Mouse (Mus musculus) left cerebral cortex, postnatal 36 days (tissue): ENCODE results near the gene Heatr5a. TPM values are rescaled to one million over a fixed set of nuclear protein-coding genes. Genes with fewer than 3 reads are reported as not detected.

Source experiments
- DNase-seq, 2 experiments: peaks; one replicate each; pipeline ENCODE4 v3.0.0; 2021 to 2022; ENCODE audit warnings: low spot score in 2 of 2, mixed read lengths in 1 of 2
- intact Hi-C: fragments of 180-260 bp; cut with DNase I; formaldehyde crosslinking; loops from one replicate; pipeline ENCODE4 v1.15.1; 2025
- total RNA-seq, 2 experiments: library from RNA; stranded (reverse); gene quantifications; 2 replicates each; pipeline ENCODE4 v1.2.3; 2021

Gene Heatr5a
- total RNA-seq = 1 to 10 TPM; 5.5 to 8.4 TPM

- intact Hi-C loops = no loop called here
- DNase-seq = peak; percentile 86 to 89
Measured at GRCm38 (mm10) chr12:51971070-51971664, at the start of gene Heatr5a. Heatr5a (minus strand) TSS chr12:51971321.

GRCm38 (mm10) chr12:52014494-52015029, 43.4 kb upstream of the Heatr5a start:
- intact Hi-C loops = loop anchor here (10.0 kb wide), 1 partner anchor 880 kb away; no protein-coding TSS in a partner anchor
- DNase-seq = no peak

- intact Hi-C loops = loop anchor here (10.0 kb wide), 1 partner anchor 881 kb away; no protein-coding TSS in a partner anchor
- DNase-seq = no peak
Measured at GRCm38 (mm10) chr12:52014044-52014443, 42.9 kb upstream of the Heatr5a start.

GRCm38 (mm10) chr12:52013274-52013673, 42.2 kb upstream of the Heatr5a start:
- intact Hi-C loops = loop anchor here (10.0 kb wide), 1 partner anchor 882 kb away; no protein-coding TSS in a partner anchor
- no peak for DNase-seq

- intact Hi-C loops = loop anchor here (10.0 kb wide), 1 partner anchor 883 kb away; no protein-coding TSS in a partner anchor
- DNase-seq = no peak
Measured at GRCm38 (mm10) chr12:52012159-52012558, 41.0 kb upstream of the Heatr5a start.

- no peak for DNase-seq
- intact Hi-C loops = loop anchor here (2.0 to 10.0 kb wide), 2 partner anchors 628 to 884 kb away; no protein-coding TSS in a partner anchor
Measured at GRCm38 (mm10) chr12:52010630-52010961, 39.5 kb upstream of the Heatr5a start.

GRCm38 (mm10) chr12:52009928-52010629, 39.0 kb upstream of the Heatr5a start:
- intact Hi-C loops = loop anchor here (2.0 to 10.0 kb wide), 2 partner anchors 629 to 885 kb away; no protein-coding TSS in a partner anchor
- DNase-seq = no peak

GRCm38 (mm10) chr12:52006633-52006994, 35.5 kb upstream of the Heatr5a start:
- intact Hi-C loops = no loop called here
- DNase-seq = no peak

- intact Hi-C loops = no loop called here
Measured at GRCm38 (mm10) chr12:52005877-52006632, 34.9 kb upstream of the Heatr5a start, which contains the start of gene Dtd2. Dtd2 (minus strand) TSS chr12:52006501.

GRCm38 (mm10) chr12:52002746-52003145, 31.6 kb upstream of the Heatr5a start:
- intact Hi-C loops = loop anchor here (5.0 kb wide), 1 partner anchor 55 kb away; no protein-coding TSS in a partner anchor

More at GRCm38 (mm10) chr12:52005877-52006632, 34.9 kb upstream of the Heatr5a start, which contains the start of gene Dtd2:
- peak; percentile 92 for DNase-seq

GRCm38 (mm10) chr12:52001544-52001943, 30.4 kb upstream of the Heatr5a start:
- DNase-seq = peak in 1 of 2 experiments; percentile 48
- intact Hi-C loops = loop anchor here (5.0 kb wide), 1 partner anchor 54 kb away; no protein-coding TSS in a partner anchor

More at GRCm38 (mm10) chr12:52002746-52003145, 31.6 kb upstream of the Heatr5a start:
- DNase-seq = no peak

- intact Hi-C loops = no loop called here
Measured at GRCm38 (mm10) chr12:51998366-51998932, 27.3 kb upstream of the Heatr5a start.

GRCm38 (mm10) chr12:51995738-51996536, 24.8 kb upstream of the Heatr5a start:
- intact Hi-C loops = no loop called here
- no peak for DNase-seq

More at GRCm38 (mm10) chr12:51998366-51998932, 27.3 kb upstream of the Heatr5a start:
- DNase-seq = no peak

- no peak for DNase-seq
- intact Hi-C loops = no loop called here
Measured at GRCm38 (mm10) chr12:51990629-51991028, 19.5 kb upstream of the Heatr5a start.

GRCm38 (mm10) chr12:51988536-51988935, 17.4 kb upstream of the Heatr5a start:
- intact Hi-C loops = no loop called here
- DNase-seq = no peak

- intact Hi-C loops = no loop called here
- no peak for DNase-seq
Measured at GRCm38 (mm10) chr12:51985826-51986225, 14.7 kb upstream of the Heatr5a start.

- intact Hi-C loops = no loop called here
Measured at GRCm38 (mm10) chr12:51985163-51985748, 14.1 kb upstream of the Heatr5a start.

GRCm38 (mm10) chr12:51983625-51984024, 12.5 kb upstream of the Heatr5a start:
- intact Hi-C loops = no loop called here
- DNase-seq = no peak

More at GRCm38 (mm10) chr12:51985163-51985748, 14.1 kb upstream of the Heatr5a start:
- DNase-seq = no peak
